Mouse (Mus musculus): ENCODE measurements around the gene Ankrd52. TPM values are rescaled to one million over a fixed set of nuclear protein-coding genes. Genes with fewer than 3 reads are reported as not detected.

Gene Ankrd52
- total and polyA plus RNA-seq, 3 experiments: 4.3 to 51.0 (median 15.3) TPM

- TF ChIP-seq ZNF384 (IDR thresholded peaks at IDR 0.05; ENCODE audit: low read depth, low read length) (no peak), TCF12 (IDR thresholded peaks at IDR 0.05; ENCODE audit: low read depth, low read length) (no peak)
- Histone ChIP-seq H3K9me3 (replicated peaks; ENCODE audit: low read length) (no peaks in the 10 kb centered on the region), H3K27ac (ENCODE audit: insufficient read depth, low read depth) (peak overlapping the region; percentile 4; the same call in 1 of the 2 replicates), H3K9ac (ENCODE audit: insufficient read depth, low read depth) (no peak overlapping the region), H3K4me1 (ENCODE audit: control insufficient read depth in 1 of 2, insufficient read depth in 2 of 2) (peaks cover 14 to 31% of the 10 kb centered on the region in 2 experiments), H3K36me3 (replicated peaks in 1 of 2; ENCODE audit: control insufficient read depth in 1 of 2, insufficient read depth in 1 of 2, low read length in 1 of 2) (peaks cover 45 to 59% of the 10 kb centered on the region in 2 experiments), H3K4me3 (replicated peaks in 1 of 3; ENCODE audit: low read depth in 2 of 3, low read length in 2 of 3, poor library complexity in 1 of 3) (no peak overlapping the region), H3K27me3 (replicated peaks) (no peaks in the 10 kb centered on the region), H3K79me2 (replicated peaks; ENCODE audit: control insufficient read depth, extremely low read depth, insufficient read depth, poor library complexity, severe bottlenecking) (peaks cover 25% of the 10 kb centered on the region), H3K4me2 (ENCODE audit: insufficient read depth, low read depth, poor library complexity, severe bottlenecking) (no peak overlapping the region)
- dilution Hi-C loops (cut with MboI; ENCODE audit: extremely low pct_ligation_motif_present, extremely low pct_unique_long_range_greater_than_20kb, low sequenced_read_pairs): no loop called here
- in situ Hi-C loops (cut with MboI; ENCODE audit: low pct_ligation_motif_present, low pct_unique_long_range_greater_than_20kb, low sequenced_read_pairs): no loop called here
- DNase-seq (ENCODE audit: extremely low read depth): no peak
Measured at GRCm38 (mm10) chr10:128379260-128379659, 2.3 kb downstream of the Ankrd52 start.

- peaks cover 57 to 72% of the 10 kb centered on the region in 2 experiments for H3K36me3 ChIP-seq (replicated peaks in 1 of 2; ENCODE audit: control insufficient read depth in 1 of 2, insufficient read depth in 1 of 2, low read length in 1 of 2)
Measured at GRCm38 (mm10) chr10:128380565-128380964, 3.6 kb downstream of the Ankrd52 start.

DNA sequence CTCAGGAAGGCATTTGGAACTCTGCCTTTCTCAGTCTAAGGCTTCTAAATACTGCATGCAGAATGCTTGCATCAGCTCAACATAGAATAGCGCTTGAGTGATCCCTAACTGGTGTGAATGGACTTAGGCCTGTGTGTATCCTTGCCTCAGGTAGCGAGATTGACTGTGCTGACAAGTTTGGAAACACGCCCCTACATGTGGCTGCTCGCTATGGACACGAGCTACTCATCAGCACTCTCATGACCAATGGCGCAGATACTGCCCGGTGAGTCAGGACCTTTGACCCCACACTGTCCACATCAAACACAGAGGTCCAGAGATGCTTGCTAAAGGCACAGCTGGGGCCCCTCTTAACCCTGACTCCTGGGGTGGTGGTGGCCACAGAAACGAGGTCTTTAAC lies 5.6 kb downstream of the Ankrd52 start:
- H3K27me3 ChIP-seq (replicated peaks): no peaks in the 10 kb centered on the region
- TF ChIP-seq HCFC1 (IDR thresholded peaks at IDR 0.05; ENCODE audit: low read depth, low read length) (no peak), ZNF384 (IDR thresholded peaks at IDR 0.05; ENCODE audit: low read depth, low read length) (no peak), MAX (IDR thresholded peaks at IDR 0.05; ENCODE audit: low read length) (no peak), ZMIZ1 (IDR thresholded peaks at IDR 0.05; ENCODE audit: low read depth, low read length) (no peak), ELF1 (IDR thresholded peaks at IDR 0.05; ENCODE audit: low read depth, low read length) (no peak), MEF2A (IDR thresholded peaks at IDR 0.05; ENCODE audit: borderline replicate concordance, low read depth, low read length) (no peak)
- H3K9me3 ChIP-seq (replicated peaks; ENCODE audit: low read length): no peaks in the 10 kb centered on the region
- no peak overlapping the region for H3K4me2 ChIP-seq (ENCODE audit: insufficient read depth, low read depth, poor library complexity, severe bottlenecking)
- peaks cover 76 to 92% of the 10 kb centered on the region in 2 experiments for H3K36me3 ChIP-seq (replicated peaks in 1 of 2; ENCODE audit: control insufficient read depth in 1 of 2, insufficient read depth in 1 of 2, low read length in 1 of 2)
- H3K9ac ChIP-seq (ENCODE audit: insufficient read depth, low read depth): no peak overlapping the region
- dilution Hi-C loops (cut with MboI; ENCODE audit: extremely low pct_ligation_motif_present, extremely low pct_unique_long_range_greater_than_20kb, low sequenced_read_pairs): no loop called here
- DNase-seq (ENCODE audit: extremely low read depth): no peak
- H3K79me2 ChIP-seq (replicated peaks; ENCODE audit: control insufficient read depth, extremely low read depth, insufficient read depth, poor library complexity, severe bottlenecking): peaks cover 21% of the 10 kb centered on the region
- H3K27ac ChIP-seq (ENCODE audit: insufficient read depth, low read depth): no peak overlapping the region
- H3K4me3 ChIP-seq (replicated peaks in 1 of 3; ENCODE audit: low read depth in 2 of 3, low read length in 2 of 3, poor library complexity in 1 of 3): no peak overlapping the region
- peaks cover 14 to 25% of the 10 kb centered on the region in 2 experiments for H3K4me1 ChIP-seq (ENCODE audit: control insufficient read depth in 1 of 2, insufficient read depth in 2 of 2)
- in situ Hi-C loops (cut with MboI; ENCODE audit: low pct_ligation_motif_present, low pct_unique_long_range_greater_than_20kb, low sequenced_read_pairs): no loop called here

More at GRCm38 (mm10) chr10:128380565-128380964, 3.6 kb downstream of the Ankrd52 start:
- Histone ChIP-seq H3K27ac (ENCODE audit: insufficient read depth, low read depth) (no peak overlapping the region), H3K4me1 (ENCODE audit: control insufficient read depth in 1 of 2, insufficient read depth in 2 of 2) (peaks cover 14 to 31% of the 10 kb centered on the region in 2 experiments), H3K4me3 (replicated peaks in 1 of 3; ENCODE audit: low read depth in 2 of 3, low read length in 2 of 3, poor library complexity in 1 of 3) (no peak overlapping the region), H3K79me2 (replicated peaks; ENCODE audit: control insufficient read depth, extremely low read depth, insufficient read depth, poor library complexity, severe bottlenecking) (peaks cover 25% of the 10 kb centered on the region), H3K4me2 (ENCODE audit: insufficient read depth, low read depth, poor library complexity, severe bottlenecking) (no peak overlapping the region), H3K9ac (ENCODE audit: insufficient read depth, low read depth) (no peak overlapping the region), H3K9me3 (replicated peaks; ENCODE audit: low read length) (no peaks in the 10 kb centered on the region), H3K27me3 (replicated peaks) (no peaks in the 10 kb centered on the region)
- in situ Hi-C loops (cut with MboI; ENCODE audit: low pct_ligation_motif_present, low pct_unique_long_range_greater_than_20kb, low sequenced_read_pairs): no loop called here
- TF ChIP-seq UBTF (IDR thresholded peaks at IDR 0.05; ENCODE audit: low read depth, low read length) (no peak), MAX (IDR thresholded peaks at IDR 0.05; ENCODE audit: low read length) (no peak), ZKSCAN1 (IDR thresholded peaks at IDR 0.05; ENCODE audit: borderline replicate concordance, low read depth, low read length) (no peak), ETS1 (conservative IDR thresholded peaks at IDR 0.05; ENCODE audit: low read depth, low read length) (no peak), USF1 (IDR thresholded peaks at IDR 0.05; ENCODE audit: low read depth, low read length) (no peak), E2F4 (IDR thresholded peaks at IDR 0.05; ENCODE audit: insufficient replicate concordance, low read depth, low read length) (no peak), MEF2A (IDR thresholded peaks at IDR 0.05; ENCODE audit: borderline replicate concordance, low read depth, low read length) (no peak), MXI1 (IDR thresholded peaks at IDR 0.05; ENCODE audit: low read depth, low read length) (no peak), MYC (IDR thresholded peaks at IDR 0.05; ENCODE audit: low read depth, low read length) (no peak), RAD21 (IDR thresholded peaks at IDR 0.05; ENCODE audit: low read depth, low read length) (no peak), SMC3 (IDR thresholded peaks at IDR 0.05; ENCODE audit: low read depth, low read length) (no peak), ZMIZ1 (IDR thresholded peaks at IDR 0.05; ENCODE audit: low read depth, low read length) (no peak), GABPA (IDR thresholded peaks at IDR 0.05; ENCODE audit: insufficient replicate concordance, low read depth, low read length) (no peak), CHD1 (IDR thresholded peaks at IDR 0.05; ENCODE audit: low read depth, low read length) (no peak), JUND (conservative IDR thresholded peaks at IDR 0.05; ENCODE audit: low read depth, low read length) (no peak), RCOR1 (conservative IDR thresholded peaks at IDR 0.05; ENCODE audit: low read depth, low read length) (no peak), MAFK (IDR thresholded peaks at IDR 0.05; ENCODE audit: insufficient replicate concordance, low read length) (no peak), USF2 (conservative IDR thresholded peaks at IDR 0.05; ENCODE audit: low read depth, low read length) (no peak), EP300 (IDR thresholded peaks at IDR 0.05; ENCODE audit: low read length) (no peak)
- dilution Hi-C loops (cut with MboI; ENCODE audit: extremely low pct_ligation_motif_present, extremely low pct_unique_long_range_greater_than_20kb, low sequenced_read_pairs): no loop called here
- peak; percentile 61 for DNase-seq (ENCODE audit: extremely low read depth)
